Mouse (Mus musculus): Measurements from ENCODE around the gene Pla2g3. TPM values are rescaled to one million over a fixed set of nuclear protein-coding genes. Genes with fewer than 3 reads are reported as not detected.
A peak's percentile ranks its signal among the peaks of the same experiment; 100 is the strongest.

The Pla2g3 gene
- polyA plus RNA-seq, 1 experiment from 2014 or later: 3.9 TPM

DNA sequence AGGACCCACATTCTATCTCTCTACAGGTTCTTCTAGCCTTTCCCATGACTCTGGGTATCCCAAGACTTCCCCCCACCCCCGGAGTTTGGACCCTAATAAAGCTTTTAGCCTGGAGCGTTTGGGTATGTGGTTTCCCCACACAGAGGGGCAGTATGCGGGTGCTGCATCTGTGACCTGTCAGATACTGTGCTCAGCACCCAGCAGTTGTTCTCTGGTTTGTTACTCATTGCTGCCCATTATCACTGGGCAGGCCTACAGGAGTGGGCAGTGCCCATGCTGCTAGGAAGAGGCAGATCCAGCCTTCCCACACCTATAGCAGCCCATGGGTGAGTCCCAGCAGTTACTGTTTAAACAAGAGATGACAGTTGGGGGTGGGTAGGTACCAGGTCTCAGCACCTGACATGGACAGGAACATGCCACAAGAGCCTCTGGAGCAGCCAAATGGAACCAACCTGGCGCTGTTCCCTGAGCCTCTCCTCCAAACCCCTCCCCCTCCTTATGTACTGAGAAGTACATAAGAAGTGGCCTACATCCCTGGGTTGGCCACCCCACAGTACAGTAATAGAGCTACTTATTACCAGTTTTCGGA, 48.8 kb downstream of the Pla2g3 start:
- Histone ChIP-seq H3K4me1 (ENCODE audit: control insufficient read depth, insufficient read depth, low read length) (peaks cover 9% of the 10 kb centered on the region; the same call in 1 of the 2 replicates), H3K27ac (ENCODE audit: low read length) (no peak overlapping the region), H3K4me2 (ENCODE audit: low read length) (no peak overlapping the region; the same call in 1 of the 2 replicates), H3K9me3 (replicated peaks; ENCODE audit: control insufficient read depth, low read length, poor library complexity, severe bottlenecking) (no peaks in the 10 kb centered on the region), H3K27me3 (ENCODE audit: control insufficient read depth, insufficient read depth, low read depth, low read length) (no peaks in the 10 kb centered on the region), H3K4me3 (ENCODE audit: low read depth, low read length) (no peak overlapping the region), H3K9ac (ENCODE audit: low read depth, low read length) (no peak overlapping the region), H3K36me3 (ENCODE audit: control insufficient read depth, insufficient read depth, low read length) (no peaks in the 10 kb centered on the region)
- WGBS: 94% methylated on average over 5 of the region's 5 CpGs
- no peak for ATAC-seq

- H3K9me3 ChIP-seq (replicated peaks; ENCODE audit: control insufficient read depth, low read length, poor library complexity, severe bottlenecking): no peaks in the 10 kb centered on the region
- no peak overlapping the region for H3K4me3 ChIP-seq (ENCODE audit: low read depth, low read length)
- no peaks in the 10 kb centered on the region for H3K27me3 ChIP-seq (ENCODE audit: control insufficient read depth, insufficient read depth, low read depth, low read length)
- peaks cover 9% of the 10 kb centered on the region; the same call in 1 of the 2 replicates for H3K4me1 ChIP-seq (ENCODE audit: control insufficient read depth, insufficient read depth, low read length)
- no peak overlapping the region for H3K27ac ChIP-seq (ENCODE audit: low read length)
- ATAC-seq: no peak
- H3K9ac ChIP-seq (ENCODE audit: low read depth, low read length): no peak overlapping the region
- H3K36me3 ChIP-seq (ENCODE audit: control insufficient read depth, insufficient read depth, low read length): no peaks in the 10 kb centered on the region
- peak overlapping the region; percentile 1; the same call in 1 of the 2 replicates for H3K4me2 ChIP-seq (ENCODE audit: low read length)
- WGBS: 89% methylated on average over 3 of the region's 3 CpGs
Measured at GRCm38 (mm10) chr11:3537711-3538110, 49.6 kb downstream of the Pla2g3 start.

- Histone ChIP-seq H3K27ac (ENCODE audit: low read length) (no peak overlapping the region), H3K27me3 (ENCODE audit: control insufficient read depth, insufficient read depth, low read depth, low read length) (no peaks in the 10 kb centered on the region), H3K9ac (ENCODE audit: low read depth, low read length) (0 out of 2 replicates have a peak overlapping the region, but pooled peaks have one; percentile 62), H3K4me1 (ENCODE audit: control insufficient read depth, insufficient read depth, low read length) (peaks cover 9% of the 10 kb centered on the region; the same call in 1 of the 2 replicates), H3K9me3 (replicated peaks; ENCODE audit: control insufficient read depth, low read length, poor library complexity, severe bottlenecking) (no peaks in the 10 kb centered on the region), H3K4me2 (ENCODE audit: low read length) (peak overlapping the region; percentile 84), H3K4me3 (ENCODE audit: low read depth, low read length) (peak overlapping the region; percentile 49), H3K36me3 (ENCODE audit: control insufficient read depth, insufficient read depth, low read length) (no peaks in the 10 kb centered on the region)
- 73% methylated on average over 4 of the region's 4 CpGs for WGBS
- ATAC-seq: no peak
Measured at GRCm38 (mm10) chr11:3538341-3538740, 50.3 kb downstream of the Pla2g3 start.

DNA sequence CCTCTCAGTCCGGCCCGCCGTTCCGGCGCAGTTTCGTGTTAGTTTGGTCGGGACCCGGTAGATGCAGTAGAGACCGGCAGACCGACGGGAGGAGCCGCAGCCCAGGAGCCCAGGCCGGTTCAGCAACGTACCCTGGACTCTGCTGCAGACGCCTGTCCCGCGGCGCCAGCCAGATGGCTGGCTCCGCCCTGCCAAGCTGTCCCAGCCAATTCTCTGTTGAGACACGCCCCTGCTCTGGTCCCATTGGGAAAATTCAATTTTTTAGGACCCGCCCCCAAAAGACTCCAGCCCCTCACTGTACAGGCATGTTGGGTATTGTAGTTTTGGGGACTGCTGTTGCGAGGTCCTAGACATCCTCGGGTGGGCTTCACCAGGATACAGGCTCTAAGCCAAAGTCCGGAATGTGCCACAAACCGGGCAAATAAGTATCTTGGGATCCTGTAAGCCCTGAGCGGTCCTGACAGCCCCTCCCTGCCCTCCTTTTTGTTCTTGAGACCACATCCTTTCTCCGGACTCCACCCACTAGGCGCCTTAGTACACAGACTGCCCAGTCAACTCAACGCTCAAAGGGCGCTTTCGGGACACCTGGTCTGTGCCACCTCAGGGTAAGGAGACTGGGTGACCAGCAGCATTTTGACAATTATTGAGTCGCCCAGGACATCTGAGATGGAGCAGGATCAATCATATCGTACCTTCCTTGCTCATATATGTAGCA, 51.2 kb downstream of the Pla2g3 start:
- Histone ChIP-seq H3K4me3 (ENCODE audit: low read depth, low read length) (peak overlapping the region; percentile 49), H3K4me2 (ENCODE audit: low read length) (peak overlapping the region; percentile 84), H3K4me1 (ENCODE audit: control insufficient read depth, insufficient read depth, low read length) (peaks cover 9% of the 10 kb centered on the region; the same call in 1 of the 2 replicates), H3K36me3 (ENCODE audit: control insufficient read depth, insufficient read depth, low read length) (no peaks in the 10 kb centered on the region), H3K27me3 (ENCODE audit: control insufficient read depth, insufficient read depth, low read depth, low read length) (no peaks in the 10 kb centered on the region), H3K9ac (ENCODE audit: low read depth, low read length) (peak overlapping the region; percentile 64), H3K27ac (ENCODE audit: low read length) (no peak overlapping the region), H3K9me3 (replicated peaks; ENCODE audit: control insufficient read depth, low read length, poor library complexity, severe bottlenecking) (no peaks in the 10 kb centered on the region)
- ATAC-seq: peak; percentile 95
- 4% methylated on average over 33 of the region's 33 CpGs for WGBS

GRCm38 (mm10) chr11:3539826-3540196, 51.7 kb downstream of the Pla2g3 start:
- Histone ChIP-seq H3K27ac (ENCODE audit: low read length) (no peak overlapping the region), H3K4me3 (ENCODE audit: low read depth, low read length) (peak overlapping the region; percentile 49), H3K4me1 (ENCODE audit: control insufficient read depth, insufficient read depth, low read length) (peaks cover 9% of the 10 kb centered on the region; the same call in 1 of the 2 replicates), H3K4me2 (ENCODE audit: low read length) (peak overlapping the region; percentile 84), H3K36me3 (ENCODE audit: control insufficient read depth, insufficient read depth, low read length) (no peaks in the 10 kb centered on the region), H3K9ac (ENCODE audit: low read depth, low read length) (no peak overlapping the region), H3K9me3 (replicated peaks; ENCODE audit: control insufficient read depth, low read length, poor library complexity, severe bottlenecking) (no peaks in the 10 kb centered on the region), H3K27me3 (ENCODE audit: control insufficient read depth, insufficient read depth, low read depth, low read length) (no peaks in the 10 kb centered on the region)
- ATAC-seq: no peak
- WGBS: 84% methylated on average over 4 of the region's 4 CpGs

DNA sequence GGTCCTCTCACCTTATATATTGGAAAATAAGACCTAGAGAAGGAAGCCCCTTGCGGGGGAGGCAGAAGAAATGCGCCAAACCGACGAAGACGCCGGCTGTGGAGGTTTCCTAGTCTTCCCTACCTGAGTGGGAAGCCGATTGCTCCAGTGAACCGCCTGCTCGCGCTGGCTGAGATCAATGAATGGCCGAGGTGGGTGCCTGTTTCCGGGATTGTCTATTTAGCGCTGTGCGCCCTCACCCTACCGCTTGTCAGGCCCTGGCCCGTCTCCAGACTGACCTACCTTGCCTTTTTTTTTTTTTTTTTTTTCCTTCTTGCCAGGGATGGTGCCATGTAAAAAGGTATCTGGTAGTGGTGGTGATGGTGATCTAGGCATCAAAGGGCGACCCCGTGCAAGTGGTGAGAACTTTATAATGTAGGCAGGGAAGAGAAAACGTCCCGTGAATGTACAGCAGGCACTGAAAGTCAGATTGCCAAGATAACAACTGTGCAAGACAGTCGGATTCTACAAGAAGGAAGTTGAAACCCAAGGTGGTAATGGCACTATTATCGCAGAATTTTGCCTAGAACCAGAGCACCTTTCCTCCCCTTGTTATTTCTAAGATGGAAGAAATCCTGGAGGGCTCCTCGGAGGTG, 52.5 kb downstream of the Pla2g3 start, which contains the start of gene Smtn:
Gene Smtn, minus strand, starts transcription at position 162 of the 635 bp plus-strand sequence.
- Histone ChIP-seq H3K4me1 (ENCODE audit: control insufficient read depth, insufficient read depth, low read length) (peaks cover 6% of the 10 kb centered on the region; the same call in 1 of the 2 replicates), H3K4me3 (ENCODE audit: low read depth, low read length) (peak within 1 kb of the TSS; percentile 49), H3K27ac (ENCODE audit: low read length) (no peak within 1 kb of the TSS), H3K9ac (ENCODE audit: low read depth, low read length) (peak within 1 kb of the TSS; percentile 64), H3K9me3 (replicated peaks; ENCODE audit: control insufficient read depth, low read length, poor library complexity, severe bottlenecking) (no peaks in the 10 kb centered on the region), H3K36me3 (ENCODE audit: control insufficient read depth, insufficient read depth, low read length) (no peaks in the 10 kb centered on the region), H3K27me3 (ENCODE audit: control insufficient read depth, insufficient read depth, low read depth, low read length) (no peaks in the 10 kb centered on the region), H3K4me2 (ENCODE audit: low read length) (peak within 1 kb of the TSS; percentile 84)
- no peak for ATAC-seq
- WGBS: 95% methylated on average over 23 of the region's 23 CpGs

GRCm38 (mm10) chr11:3541932-3542331, 53.8 kb downstream of the Pla2g3 start:
- no peaks in the 10 kb centered on the region for H3K9me3 ChIP-seq (replicated peaks; ENCODE audit: control insufficient read depth, low read length, poor library complexity, severe bottlenecking)
- H3K4me3 ChIP-seq (ENCODE audit: low read depth, low read length): no peak overlapping the region
- no peak overlapping the region for H3K27ac ChIP-seq (ENCODE audit: low read length)
- WGBS: 64% methylated on average over 3 of the region's 3 CpGs
- H3K4me2 ChIP-seq (ENCODE audit: low read length): no peak overlapping the region
- H3K4me1 ChIP-seq (ENCODE audit: control insufficient read depth, insufficient read depth, low read length): peaks cover 4% of the 10 kb centered on the region; the same call in 1 of the 2 replicates
- H3K36me3 ChIP-seq (ENCODE audit: control insufficient read depth, insufficient read depth, low read length): no peaks in the 10 kb centered on the region
- no peak overlapping the region for H3K9ac ChIP-seq (ENCODE audit: low read depth, low read length)
- ATAC-seq: no peak
- H3K27me3 ChIP-seq (ENCODE audit: control insufficient read depth, insufficient read depth, low read depth, low read length): no peaks in the 10 kb centered on the region

GRCm38 (mm10) chr11:3543001-3543400, 54.9 kb downstream of the Pla2g3 start:
- no peaks in the 10 kb centered on the region for H3K9me3 ChIP-seq (replicated peaks; ENCODE audit: control insufficient read depth, low read length, poor library complexity, severe bottlenecking)
- no peak for ATAC-seq

More at GRCm38 (mm10) chr11:3543001-3543400, 54.9 kb downstream of the Pla2g3 start:
- Histone ChIP-seq H3K27ac (ENCODE audit: low read length) (no peak overlapping the region), H3K4me3 (ENCODE audit: low read depth, low read length) (no peak overlapping the region), H3K4me1 (ENCODE audit: control insufficient read depth, insufficient read depth, low read length) (peaks cover 4% of the 10 kb centered on the region; the same call in 1 of the 2 replicates), H3K27me3 (ENCODE audit: control insufficient read depth, insufficient read depth, low read depth, low read length) (no peaks in the 10 kb centered on the region), H3K4me2 (ENCODE audit: low read length) (no peak overlapping the region), H3K9ac (ENCODE audit: low read depth, low read length) (no peak overlapping the region), H3K36me3 (ENCODE audit: control insufficient read depth, insufficient read depth, low read length) (no peaks in the 10 kb centered on the region)
- WGBS: 52% methylated on average over 5 of the region's 5 CpGs
